Mouse (Mus musculus) gastrocnemius, postnatal 10 days (tissue): ENCODE measurements around the gene Sema3g. TPM values are rescaled to one million over a fixed set of nuclear protein-coding genes. Genes with fewer than 3 reads are reported as not detected.

Experiments
- DNase-seq: peaks from one replicate; pipeline ENCODE4 v3.0.0; 2021; ENCODE audit warnings: mixed read lengths
- long read RNA-seq, 2 experiments: library from polyadenylated mRNA; stranded (forward); transcript quantifications; one replicate each; pipeline ENCODE4 v2.0.0; 2021
- total RNA-seq, 2 experiments: library from RNA; stranded (reverse); gene quantifications; 2 replicates each; pipeline ENCODE4 v1.2.3; 2021

The Sema3g gene
- total RNA-seq: 1 to 10 TPM; 7.5 to 8.7 TPM
- long read RNA-seq, experiment 1: 0 reads
- long read RNA-seq, experiment 2, partial matches to known transcripts: 0 of 1 reads
- long read RNA-seq, experiment 2, other reads (novel, unspliced or antisense): 1 of 1 reads

DNA sequence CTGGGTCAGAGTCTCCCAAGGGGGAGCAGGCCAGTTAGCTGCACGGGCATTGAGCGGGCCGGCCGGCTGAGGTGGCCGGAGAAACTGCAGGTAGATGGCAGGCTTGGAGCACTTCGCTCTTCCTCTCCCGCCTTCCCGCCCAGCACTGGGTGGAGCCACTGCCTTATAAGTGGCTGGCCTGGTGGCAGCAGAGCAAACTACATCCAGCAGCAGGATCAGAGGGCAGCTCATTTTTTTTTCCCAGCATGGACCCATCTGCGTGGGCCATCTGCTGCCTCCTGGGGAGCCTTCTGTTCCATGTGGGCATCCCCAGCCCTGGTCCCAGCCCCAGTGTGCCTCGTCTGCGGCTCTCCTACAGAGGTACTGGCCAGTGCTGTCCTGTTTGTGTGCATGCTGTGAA is at the start of gene Sema3g:
TSS of gene Sema3g (plus strand) at position 195 of the 400 bp plus-strand sequence.
- peak; percentile 54 for DNase-seq

DNA sequence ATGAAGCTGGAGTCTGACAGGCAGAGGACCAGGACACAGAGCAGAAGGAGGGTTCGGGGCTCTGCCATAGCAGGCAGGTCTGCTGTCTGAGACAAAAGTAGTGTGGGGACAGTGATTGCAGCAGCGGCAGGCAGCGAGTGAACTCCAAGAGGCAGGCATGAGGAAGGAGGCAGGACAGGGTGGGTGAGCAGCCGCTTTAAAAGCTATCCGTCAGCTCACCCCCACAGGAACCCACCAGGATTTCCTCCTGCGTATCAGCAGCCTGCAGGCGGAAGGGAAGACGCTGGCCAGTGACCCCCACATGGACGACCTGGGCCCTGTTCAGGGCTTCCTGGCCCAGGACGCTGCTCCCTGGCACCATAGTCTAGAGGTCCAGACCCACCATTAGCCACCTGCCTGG is 49.2 kb upstream of the Sema3g start, which contains the start of gene Stab1:
TSS of gene Stab1 (minus strand) at position 217 of the 400 bp plus-strand sequence.
- no peak for DNase-seq

GRCm38 (mm10) chr14:31169508-31169907 is 48.2 kb upstream of the Sema3g start:
- DNase-seq: no peak

- no peak for DNase-seq
Measured at GRCm38 (mm10) chr14:31170963-31171362, 46.7 kb upstream of the Sema3g start.

- DNase-seq: no peak
Measured at GRCm38 (mm10) chr14:31171386-31171785, 46.3 kb upstream of the Sema3g start.

GRCm38 (mm10) chr14:31171821-31172220 is 45.8 kb upstream of the Sema3g start:
- no peak for DNase-seq

DNA sequence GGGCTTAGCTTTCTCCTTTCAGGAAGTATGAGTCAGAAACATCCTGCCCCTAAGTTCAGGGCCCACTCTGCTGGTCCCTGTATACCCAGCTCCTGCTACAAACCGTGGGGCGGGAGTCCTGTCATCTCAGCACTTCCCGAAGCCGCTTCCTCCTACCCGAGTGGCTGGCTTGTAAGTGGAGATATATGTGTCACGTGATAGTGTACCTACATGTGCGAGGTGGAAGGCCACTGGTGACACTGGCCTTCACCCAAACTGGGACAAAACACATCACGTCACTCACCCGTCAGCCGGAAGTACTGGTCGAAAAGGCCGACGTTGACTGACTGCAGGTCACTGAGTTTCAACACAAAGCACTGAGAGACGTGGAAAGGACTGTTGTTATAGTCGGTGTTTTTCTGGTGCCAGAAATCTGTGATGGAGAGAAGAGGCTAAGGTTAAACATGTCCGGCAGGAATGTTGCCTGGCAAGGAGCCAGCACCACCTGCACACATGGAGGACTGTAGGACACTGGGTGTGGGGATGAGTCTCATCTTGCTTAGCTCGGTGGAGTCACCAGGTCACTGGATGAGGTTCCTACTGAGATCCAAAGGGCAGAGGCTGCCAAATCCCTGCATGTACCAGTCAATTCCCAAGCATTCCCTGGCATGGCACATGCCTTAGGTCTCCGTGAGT is 44.7 kb upstream of the Sema3g start:
- no peak for DNase-seq

DNA sequence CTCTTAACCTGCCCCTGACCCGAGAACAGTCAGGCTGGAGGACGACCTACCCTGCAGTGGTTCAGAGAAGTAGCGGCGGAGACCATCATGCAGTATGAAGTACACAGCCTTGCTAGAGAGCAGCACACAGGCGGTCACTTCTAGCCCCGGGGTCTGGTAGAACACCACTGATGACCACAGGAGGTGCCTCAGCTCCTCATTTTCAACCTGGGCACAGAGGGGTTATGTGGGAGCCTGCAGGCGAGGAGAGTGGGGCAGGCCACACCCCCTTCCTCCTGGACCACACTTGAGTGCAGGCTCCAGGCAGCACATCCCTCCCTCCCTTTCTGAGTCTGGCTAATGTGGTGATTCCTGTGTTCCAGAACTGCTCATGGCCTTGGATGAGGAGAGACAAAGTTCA is 44.1 kb upstream of the Sema3g start:
- DNase-seq: no peak

DNA sequence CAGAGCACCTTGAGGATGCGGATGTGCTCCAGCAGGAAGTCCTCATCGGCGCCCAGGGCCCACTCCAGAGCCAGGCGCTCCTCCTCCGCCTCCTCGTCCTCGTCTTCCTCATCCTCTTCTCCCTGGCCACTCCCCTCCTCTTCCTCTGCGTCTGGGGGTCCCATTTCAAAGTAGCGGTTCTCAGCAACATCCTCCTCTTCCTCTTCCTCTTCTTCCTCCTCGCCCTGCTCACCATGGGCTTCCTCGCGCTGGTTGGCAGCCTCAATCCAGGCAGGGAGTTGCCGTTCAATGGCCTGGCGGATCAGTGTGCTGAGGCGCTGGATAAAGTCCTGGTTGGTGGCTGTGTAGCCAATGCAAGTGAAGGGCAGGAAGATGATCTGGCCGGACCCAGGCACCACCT is 40.4 kb upstream of the Sema3g start:
- DNase-seq: no peak

GRCm38 (mm10) chr14:31177715-31178114 is 39.9 kb upstream of the Sema3g start:
- DNase-seq: no peak

DNA sequence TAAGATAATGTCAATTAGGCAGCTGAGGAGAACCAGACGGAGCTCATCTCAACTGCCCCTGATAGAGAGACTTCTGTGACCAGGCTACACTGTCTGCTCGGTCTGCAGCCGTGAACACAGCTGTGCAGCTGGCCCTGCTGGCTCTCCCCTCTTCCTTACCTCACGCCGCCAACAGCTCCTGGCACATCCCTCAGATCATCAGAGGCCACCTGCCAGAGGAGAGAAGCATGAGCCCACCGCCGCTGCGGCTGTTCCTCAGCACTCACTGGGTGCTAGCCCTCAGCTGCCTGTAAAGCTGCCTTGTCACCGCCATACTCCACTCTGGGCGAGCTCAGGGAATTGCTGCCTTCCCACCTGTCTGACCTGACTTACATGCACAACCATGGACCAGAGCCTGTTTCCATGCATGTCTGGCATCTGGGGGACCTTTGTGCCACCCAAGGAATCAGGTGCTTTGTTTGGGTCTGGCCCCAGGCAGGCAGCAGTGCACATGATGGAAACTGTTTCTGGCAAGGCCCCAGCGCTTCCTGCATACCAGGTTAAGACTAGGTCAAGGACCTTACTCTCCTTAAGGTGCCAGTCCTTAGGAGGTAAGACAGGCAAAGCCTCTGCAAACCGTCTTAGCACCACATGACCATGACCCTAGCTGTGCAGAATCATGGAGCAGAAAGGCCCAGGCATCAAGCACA is 37.8 kb upstream of the Sema3g start:
- peak; percentile 59 for DNase-seq

DNA sequence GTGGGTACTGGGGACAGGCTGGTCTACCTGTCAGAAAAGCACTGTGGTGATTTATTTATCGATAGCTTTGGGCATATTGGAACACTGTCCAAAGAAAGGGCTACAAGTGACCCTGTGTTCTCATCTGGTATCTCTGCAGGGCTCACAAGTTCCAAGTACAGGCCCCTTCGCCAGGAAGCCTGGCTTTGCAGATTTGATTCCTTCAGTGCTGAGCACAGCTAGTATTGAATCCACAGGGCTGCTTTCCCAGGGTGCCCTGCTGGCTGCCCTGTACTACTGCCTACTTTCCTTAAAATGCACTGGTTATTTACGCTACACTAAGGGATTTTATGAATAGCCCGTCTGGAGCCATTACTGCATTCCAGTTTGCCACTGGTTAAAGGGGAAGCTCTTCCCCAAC is 36.1 kb upstream of the Sema3g start:
- DNase-seq: no peak

GRCm38 (mm10) chr14:31182786-31183290 is 34.8 kb upstream of the Sema3g start:
- no peak for DNase-seq

- no peak for DNase-seq
Measured at GRCm38 (mm10) chr14:31183541-31183940, 34.1 kb upstream of the Sema3g start.

DNA sequence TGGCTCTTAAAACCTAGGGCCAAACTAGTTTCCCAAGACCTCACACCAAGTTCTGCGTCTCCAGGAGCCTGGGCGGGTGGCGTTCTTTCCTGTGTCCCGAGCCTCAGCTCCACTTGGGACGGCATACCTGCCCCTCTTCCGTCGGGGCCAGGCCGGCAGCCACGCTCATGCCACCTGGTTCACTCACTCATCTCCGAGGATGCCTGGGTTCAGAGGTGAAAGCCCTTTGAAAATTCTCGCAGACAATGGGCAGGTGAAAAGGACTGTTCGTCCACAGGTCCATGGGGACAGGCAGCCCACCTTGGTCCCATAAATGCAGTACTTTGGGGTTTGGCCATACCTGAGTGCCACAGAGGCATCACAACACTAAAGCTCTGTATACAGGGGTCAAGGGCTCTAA is 33.5 kb upstream of the Sema3g start:
- no peak for DNase-seq

- no peak for DNase-seq
Measured at GRCm38 (mm10) chr14:31186656-31187055, 31.0 kb upstream of the Sema3g start.

GRCm38 (mm10) chr14:31188771-31189181 is 28.9 kb upstream of the Sema3g start:
- DNase-seq: no peak

- no peak for DNase-seq
Measured at GRCm38 (mm10) chr14:31189348-31189747, 28.3 kb upstream of the Sema3g start.

GRCm38 (mm10) chr14:31191936-31192335 is 25.7 kb upstream of the Sema3g start:
- DNase-seq: no peak

DNA sequence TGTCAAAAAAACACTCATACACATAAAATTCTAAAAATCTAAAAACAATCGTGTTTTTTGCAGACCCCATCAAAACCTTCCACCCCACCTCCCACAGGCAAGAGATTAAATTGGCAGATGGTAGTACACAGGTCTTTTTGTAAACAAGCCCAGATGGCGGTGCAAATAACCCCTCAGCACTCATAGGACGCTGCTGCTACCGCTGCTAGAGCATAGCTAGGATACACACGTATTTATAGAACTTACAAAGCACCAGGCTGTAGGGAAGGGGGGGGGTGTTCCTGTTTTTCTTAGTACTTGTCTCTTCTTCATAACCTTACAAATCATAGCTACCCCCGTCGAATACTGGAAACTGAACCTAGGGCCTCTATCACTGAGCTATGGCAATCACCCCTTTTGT is 23.9 kb upstream of the Sema3g start:
- DNase-seq: no peak

DNA sequence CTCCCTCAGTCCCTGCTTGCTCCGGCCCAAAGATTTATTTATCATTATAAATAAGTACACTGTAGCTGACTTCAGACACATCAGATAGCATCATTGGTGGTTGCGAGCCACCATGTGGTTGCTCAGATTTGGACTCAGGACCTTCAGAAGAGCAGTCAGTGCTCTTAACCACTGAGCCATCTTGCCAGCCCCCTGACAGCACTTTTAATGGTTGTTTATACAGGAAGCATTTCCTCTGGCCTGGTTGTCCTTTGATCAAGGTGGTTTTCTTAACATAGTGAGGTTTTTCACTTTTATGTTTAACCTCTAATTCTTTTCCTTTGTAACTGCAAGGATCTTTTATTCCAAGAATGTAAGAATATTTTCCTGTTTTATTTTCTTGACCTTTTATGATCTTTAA is 23.2 kb upstream of the Sema3g start:
- no peak for DNase-seq

- DNase-seq: peak; percentile 69
Measured at GRCm38 (mm10) chr14:31194891-31195513, 22.7 kb upstream of the Sema3g start.

DNA sequence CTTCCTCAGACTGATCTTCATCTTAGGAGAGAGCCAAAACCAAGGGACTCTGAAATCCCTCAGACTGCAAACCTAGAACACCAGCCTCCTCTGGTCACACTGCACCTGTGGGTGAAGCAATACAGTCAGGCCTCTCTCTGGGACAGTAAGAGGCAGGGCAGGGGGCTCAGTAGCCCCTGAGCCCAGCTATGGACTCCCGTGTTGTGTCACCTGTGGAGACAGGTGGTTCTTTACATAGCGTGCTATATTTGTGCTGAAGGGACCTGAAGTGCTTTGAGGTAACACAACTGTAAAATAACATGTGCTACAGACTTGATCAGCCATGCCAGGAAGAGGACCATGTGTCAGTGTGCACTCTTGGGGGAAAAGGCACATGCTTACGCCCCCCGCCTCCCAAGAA is 22.1 kb upstream of the Sema3g start:
- DNase-seq: no peak
